Mouse (Mus musculus): ENCODE results near the gene Tll2.

The Tll2 gene

GRCm38 (mm10) chr19:41206811-41207344, at the start of gene Tll2:
TSS of gene Tll2 (minus strand) at chr19:41206835.
- DNase-seq: peak; percentile 24

- no peak for DNase-seq
Measured at GRCm38 (mm10) chr19:41254584-41254983, 47.9 kb upstream of the Tll2 start.

GRCm38 (mm10) chr19:41248968-41249367, 42.3 kb upstream of the Tll2 start:
- peak; percentile 32 for DNase-seq

- DNase-seq: no peak
Measured at GRCm38 (mm10) chr19:41248271-41248670, 41.6 kb upstream of the Tll2 start.

GRCm38 (mm10) chr19:41246271-41246670, 39.6 kb upstream of the Tll2 start:
- DNase-seq: no peak

- DNase-seq: peak; percentile 59
Measured at GRCm38 (mm10) chr19:41244581-41244980, 37.9 kb upstream of the Tll2 start.

- DNase-seq: no peak
Measured at GRCm38 (mm10) chr19:41241997-41242396, 35.4 kb upstream of the Tll2 start.

GRCm38 (mm10) chr19:41233698-41234097, 27.1 kb upstream of the Tll2 start:
- DNase-seq: no peak

- no peak for DNase-seq
Measured at GRCm38 (mm10) chr19:41208326-41208725, 1.7 kb upstream of the Tll2 start.

GRCm38 (mm10) chr19:41206041-41206810, 409 bp downstream of the Tll2 start:
- DNase-seq: no peak

- DNase-seq: peak; percentile 16
Measured at GRCm38 (mm10) chr19:41204159-41205081, 2.2 kb downstream of the Tll2 start.

GRCm38 (mm10) chr19:41197606-41198005, 9.0 kb downstream of the Tll2 start:
- no peak for DNase-seq

GRCm38 (mm10) chr19:41193379-41193778, 13.3 kb downstream of the Tll2 start:
- no peak for DNase-seq

GRCm38 (mm10) chr19:41192953-41193352, 13.7 kb downstream of the Tll2 start:
- no peak for DNase-seq

GRCm38 (mm10) chr19:41191724-41192123, 14.9 kb downstream of the Tll2 start:
- DNase-seq: no peak

- DNase-seq: no peak
Measured at GRCm38 (mm10) chr19:41190876-41191434, 15.7 kb downstream of the Tll2 start.

GRCm38 (mm10) chr19:41177331-41177730, 29.3 kb downstream of the Tll2 start:
- DNase-seq: no peak

- no peak for DNase-seq
Measured at GRCm38 (mm10) chr19:41176881-41177280, 29.8 kb downstream of the Tll2 start.

GRCm38 (mm10) chr19:41165914-41166235, 40.8 kb downstream of the Tll2 start:
- no peak for DNase-seq

- no peak for DNase-seq
Measured at GRCm38 (mm10) chr19:41165144-41165913, 41.3 kb downstream of the Tll2 start.

- DNase-seq: no peak
Measured at GRCm38 (mm10) chr19:41164447-41165095, 42.1 kb downstream of the Tll2 start.

GRCm38 (mm10) chr19:41160388-41160787, 46.2 kb downstream of the Tll2 start:
- no peak for DNase-seq
